Mouse (Mus musculus): ENCODE results near the gene Gabrg3. TPM values are rescaled to one million over a fixed set of nuclear protein-coding genes. Genes with fewer than 3 reads are reported as not detected.

Gene Gabrg3
- polyA plus RNA-seq, 1 experiment from 2014 or later: 0.78 TPM

DNA sequence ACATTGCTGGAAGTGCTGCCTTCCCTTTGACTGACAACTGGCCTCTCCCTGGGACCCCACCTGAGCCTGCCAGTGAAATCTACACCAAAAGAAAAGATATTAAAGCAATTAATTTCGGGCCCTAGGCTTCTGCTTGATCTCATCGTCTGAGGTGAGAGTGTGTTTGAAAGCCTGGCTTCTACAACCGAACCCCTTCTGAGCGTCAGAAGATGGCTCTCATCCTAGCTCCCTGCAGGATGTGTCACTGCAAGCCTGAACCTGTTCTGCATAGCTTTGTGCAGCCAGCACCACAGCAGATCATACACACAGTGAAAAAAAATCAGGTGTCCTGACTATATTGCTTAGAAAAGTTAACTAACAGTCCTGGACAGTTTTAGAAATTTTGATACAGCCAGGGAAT is 618.8 kb downstream of the Gabrg3 start:
- Histone ChIP-seq H3K4me1 (ENCODE audit: control insufficient read depth in 2 of 2, insufficient read depth in 2 of 2, low read length in 2 of 2) (no peaks in the 10 kb centered on the region), H3K27me3 (ENCODE audit: control insufficient read depth, insufficient read depth, low read length) (no peaks in the 10 kb centered on the region), H3K4me3 (ENCODE audit: control insufficient read depth in 1 of 2, insufficient read depth in 1 of 2, low read depth in 1 of 2, low read length in 2 of 2) (no peak overlapping the region), H3K4me2 (ENCODE audit: low read length) (no peak overlapping the region), H3K27ac (replicated peaks in 1 of 2; ENCODE audit: control insufficient read depth in 1 of 2, insufficient read depth in 1 of 2, low read depth in 2 of 2, low read length in 2 of 2) (no peak overlapping the region), H3K36me3 (ENCODE audit: control insufficient read depth, insufficient read depth, low read length) (no peaks in the 10 kb centered on the region), H3K9me3 (ENCODE audit: control insufficient read depth, low read length) (no peaks in the 10 kb centered on the region), H3K9ac (ENCODE audit: low read length) (no peak overlapping the region)
- no peak for ATAC-seq (ENCODE audit: insufficient number of reproducible peaks, insufficient read depth, low FRiP score, low read depth)
- 55% methylated on average over 4 of the region's 4 CpGs for WGBS

DNA sequence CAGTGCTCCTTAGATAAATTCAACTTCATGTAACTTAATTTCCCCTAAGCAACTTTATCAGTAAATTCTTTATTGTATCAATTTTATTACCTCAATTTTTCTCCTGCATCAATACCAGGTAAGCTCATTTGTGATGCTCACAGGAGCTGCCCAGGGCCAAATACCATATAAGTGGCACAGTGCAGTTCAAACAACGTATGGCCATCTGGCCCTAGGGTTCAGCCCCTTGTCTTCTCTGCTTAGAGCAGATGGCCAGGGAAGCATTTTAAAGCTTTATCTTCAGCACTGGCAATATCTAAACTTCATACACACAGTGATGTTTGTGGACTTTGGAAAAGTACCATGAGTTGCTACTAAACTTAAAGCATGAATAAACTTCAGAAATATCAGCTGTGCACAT is 619.2 kb downstream of the Gabrg3 start:
- H3K36me3 ChIP-seq (ENCODE audit: control insufficient read depth, insufficient read depth, low read length): no peaks in the 10 kb centered on the region
- H3K27ac ChIP-seq (replicated peaks in 1 of 2; ENCODE audit: control insufficient read depth in 1 of 2, insufficient read depth in 1 of 2, low read depth in 2 of 2, low read length in 2 of 2): no peak overlapping the region
- H3K4me2 ChIP-seq (ENCODE audit: low read length): no peak overlapping the region
- no peaks in the 10 kb centered on the region for H3K9me3 ChIP-seq (ENCODE audit: control insufficient read depth, low read length)
- 64% methylated on average over 1 of the region's 1 CpGs for WGBS
- H3K4me1 ChIP-seq (ENCODE audit: control insufficient read depth in 2 of 2, insufficient read depth in 2 of 2, low read length in 2 of 2): no peaks in the 10 kb centered on the region
- no peak for ATAC-seq (ENCODE audit: insufficient number of reproducible peaks, insufficient read depth, low FRiP score, low read depth)
- no peak overlapping the region for H3K4me3 ChIP-seq (ENCODE audit: control insufficient read depth in 1 of 2, insufficient read depth in 1 of 2, low read depth in 1 of 2, low read length in 2 of 2)
- no peaks in the 10 kb centered on the region for H3K27me3 ChIP-seq (ENCODE audit: control insufficient read depth, insufficient read depth, low read length)
- H3K9ac ChIP-seq (ENCODE audit: low read length): no peak overlapping the region

DNA sequence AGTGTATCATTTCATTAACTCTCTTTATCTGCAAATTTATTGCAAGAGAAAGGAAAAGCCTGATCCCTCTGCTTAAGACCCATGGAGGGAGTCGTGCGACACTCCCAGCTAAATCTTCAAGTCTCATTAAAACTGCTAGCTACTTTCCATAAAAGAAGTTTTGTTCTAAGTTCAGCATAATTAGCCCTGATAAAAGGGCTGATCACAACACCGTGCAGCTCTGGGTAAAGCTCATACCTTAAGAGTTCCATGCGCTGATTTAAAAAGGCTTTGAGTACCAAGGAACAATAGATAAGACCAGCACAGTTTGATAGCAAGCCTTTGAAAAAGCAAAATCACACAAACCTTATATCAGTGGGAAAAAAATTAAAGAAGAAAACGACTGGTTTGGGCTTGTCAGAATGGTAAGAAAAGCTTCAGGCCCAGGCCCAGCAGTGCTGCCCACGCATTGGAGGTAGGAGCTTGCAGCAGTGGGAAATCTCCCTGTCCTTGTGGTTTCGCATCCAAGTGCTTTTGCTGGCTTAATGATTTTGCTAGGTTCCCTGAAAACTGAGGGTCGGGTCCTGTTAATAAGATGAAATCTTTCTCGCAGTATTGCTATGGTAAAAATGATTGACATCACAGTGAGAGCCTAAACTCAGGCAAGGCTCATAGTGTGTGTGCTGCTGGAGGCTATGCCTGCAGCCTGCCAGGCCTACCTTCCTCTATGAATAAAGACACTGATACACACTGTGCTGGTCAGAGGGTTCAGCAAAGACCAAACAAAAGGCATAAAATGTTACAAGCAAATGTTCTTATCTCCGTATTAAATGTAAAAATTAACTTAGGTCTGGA is 621.2 kb downstream of the Gabrg3 start:
- Histone ChIP-seq H3K27me3 (ENCODE audit: control insufficient read depth, insufficient read depth, low read length) (no peaks in the 10 kb centered on the region), H3K4me2 (ENCODE audit: low read length) (no peak overlapping the region), H3K9me3 (ENCODE audit: control insufficient read depth, low read length) (no peaks in the 10 kb centered on the region), H3K4me1 (ENCODE audit: control insufficient read depth in 2 of 2, insufficient read depth in 2 of 2, low read length in 2 of 2) (no peaks in the 10 kb centered on the region), H3K27ac (replicated peaks in 1 of 2; ENCODE audit: control insufficient read depth in 1 of 2, insufficient read depth in 1 of 2, low read depth in 2 of 2, low read length in 2 of 2) (no peak overlapping the region), H3K36me3 (ENCODE audit: control insufficient read depth, insufficient read depth, low read length) (no peaks in the 10 kb centered on the region), H3K9ac (ENCODE audit: low read length) (no peak overlapping the region), H3K4me3 (ENCODE audit: control insufficient read depth in 1 of 2, insufficient read depth in 1 of 2, low read depth in 1 of 2, low read length in 2 of 2) (no peak overlapping the region)
- WGBS: 59% methylated on average over 10 of the region's 10 CpGs
- no peak for ATAC-seq (ENCODE audit: insufficient number of reproducible peaks, insufficient read depth, low FRiP score, low read depth)

DNA sequence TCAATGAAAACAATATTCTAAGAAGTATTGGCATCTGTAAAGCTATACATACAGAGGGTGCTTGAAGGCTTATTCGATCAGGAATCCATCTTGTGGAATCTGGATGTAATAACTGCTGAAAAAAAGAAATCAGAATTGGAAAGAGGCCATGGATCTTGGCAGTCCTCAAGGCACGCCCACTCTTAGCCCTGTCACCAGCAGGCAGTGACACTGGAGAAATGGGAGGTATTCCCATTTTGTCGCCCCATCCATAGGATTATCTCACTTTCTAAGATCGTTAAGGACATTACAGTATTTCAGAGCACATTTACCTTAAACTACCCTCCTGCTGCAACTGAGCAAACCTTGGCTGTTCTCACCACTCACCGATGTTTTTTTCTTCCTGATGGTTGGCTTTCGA is 657.8 kb downstream of the Gabrg3 start:
- Histone ChIP-seq H3K4me1 (ENCODE audit: control insufficient read depth in 2 of 2, insufficient read depth in 2 of 2, low read length in 2 of 2) (no peaks in the 10 kb centered on the region), H3K27me3 (ENCODE audit: control insufficient read depth, insufficient read depth, low read length) (no peaks in the 10 kb centered on the region), H3K4me2 (ENCODE audit: low read length) (no peak overlapping the region), H3K27ac (replicated peaks in 1 of 2; ENCODE audit: control insufficient read depth in 1 of 2, insufficient read depth in 1 of 2, low read depth in 2 of 2, low read length in 2 of 2) (no peak overlapping the region), H3K36me3 (ENCODE audit: control insufficient read depth, insufficient read depth, low read length) (no peaks in the 10 kb centered on the region), H3K9ac (ENCODE audit: low read length) (no peak overlapping the region), H3K9me3 (ENCODE audit: control insufficient read depth, low read length) (no peaks in the 10 kb centered on the region), H3K4me3 (ENCODE audit: control insufficient read depth in 1 of 2, insufficient read depth in 1 of 2, low read depth in 1 of 2, low read length in 2 of 2) (no peak overlapping the region)
- no peak for ATAC-seq (ENCODE audit: insufficient number of reproducible peaks, insufficient read depth, low FRiP score, low read depth)
- WGBS: 76% methylated on average over 6 of the region's 6 CpGs

Other genes starting within 250 kb of the Gabrg3 start
- 0.99 and 1.1 TPM in 2 replicates for gene Gabrb3, start 32.5 kb upstream of the Gabrg3 start, polyA plus RNA-seq (2014; fragmentation: Nextera tagmentation; extraction: Ambion mirVana)
- 0.08 and 0.18 TPM in 2 replicates for gene Gabra5, start 122.9 kb upstream of the Gabrg3 start, polyA plus RNA-seq (2014; fragmentation: Nextera tagmentation; extraction: Ambion mirVana)

Measured in heart, embryonic 14.5 days (tissue).